In genomic region chr1:165610321-165610999, GRCm38 (mm10) we compare ENCODE assay signal across 9 mouse cellular contexts. TPM values are rescaled to one million over a fixed set of nuclear protein-coding genes. Genes with fewer than 3 reads are reported as not detected.
DNase-seq lines count a peak whose midpoint lies in the region; ATAC-seq and TF ChIP-seq lines count a peak whose summit lies in the region.
"Had no signal": no experiment of that assay in that cellular context is flagged by ENCODE, and none has a peak within 500 bp of the region (broad histone marks: within the 10 kb centered on the region; RNA-seq: fewer than 3 reads in every experiment).

No protein-coding gene starts in this region.

- no peak overlapping the region for H3K4me2 ChIP-seq in lung, embryonic 15.5 days
- 0 out of 2 replicates have a peak overlapping the region, but pooled peaks have one; percentile 3 for H3K4me2 ChIP-seq in hindbrain, embryonic 14.5 days (replicated peaks)

- 43% methylated on average over 9 of the region's 9 CpGs for WGBS in lung, embryonic 15.5 days
- WGBS in hindbrain, embryonic 14.5 days: 20% methylated on average over 9 of the region's 9 CpGs
- 30% methylated on average over 9 of the region's 9 CpGs for WGBS in olfactory bulb, adult 2 months

- ATAC-seq in frontal cortex, adult (ENCODE audit: low TSS enrichment): peak; percentile 69
- no peak for ATAC-seq in lung, embryonic 15.5 days (ENCODE audit: borderline replicate concordance, extremely low read depth, low FRiP score, low TSS enrichment)
- ATAC-seq in hindbrain, embryonic 14.5 days (ENCODE audit: low FRiP score): 0 out of 2 replicates have a peak, but pooled peaks have one; percentile 38
- no peak for ATAC-seq in cerebellum, adult (ENCODE audit: insufficient number of reproducible peaks, low FRiP score, low TSS enrichment)
- no peak for ATAC-seq in CD4-positive, CD25-positive, alpha-beta regulatory T cell, adult 4 months

- peaks cover 32% of the 10 kb centered on the region for H3K36me3 ChIP-seq in lung, embryonic 15.5 days
- H3K36me3 ChIP-seq in hindbrain, embryonic 14.5 days (replicated peaks; ENCODE audit: control insufficient read depth, insufficient read depth): peaks cover 38% of the 10 kb centered on the region

- H3K4me1 ChIP-seq in lung, embryonic 15.5 days: peaks cover 20% of the 10 kb centered on the region
- peaks cover 16% of the 10 kb centered on the region for H3K4me1 ChIP-seq in hindbrain, embryonic 14.5 days (replicated peaks; ENCODE audit: control insufficient read depth, insufficient read depth, low read length)
- peaks cover 8% of the 10 kb centered on the region for H3K4me1 ChIP-seq in olfactory bulb, adult 2 months (ENCODE audit: control insufficient read depth, insufficient read depth, low read length)

- no peak for TF ChIP-seq CTCF in olfactory bulb, adult 2 months (IDR thresholded peaks at IDR 0.05; ENCODE audit: insufficient read depth, low read depth, low read length)

- H3K27ac ChIP-seq in lung, embryonic 15.5 days: peak overlapping the region; percentile 47
- peak overlapping the region; percentile 70 for H3K27ac ChIP-seq in hindbrain, embryonic 14.5 days
- peak overlapping the region; percentile 56; the same call in 1 of the 2 replicates for H3K27ac ChIP-seq in olfactory bulb, adult 2 months (ENCODE audit: insufficient read depth, low read depth, low read length)
- H3K27ac ChIP-seq: heart, embryonic 10.5 days had no signal

- no peak for DNase-seq in frontal cortex, postnatal 14 days (ENCODE audit: low spot score in 2 of 2)
- no peak for DNase-seq in lung, postnatal 4 days
- no peak for DNase-seq in hindbrain, embryonic 14.5 days (ENCODE audit: low spot score)

- no peak overlapping the region for H3K9ac ChIP-seq in lung, embryonic 15.5 days
- peak overlapping the region; percentile 31; the same call in 1 of the 2 replicates for H3K9ac ChIP-seq in hindbrain, embryonic 14.5 days

- no peaks in the 10 kb centered on the region for H3K9me3 ChIP-seq in lung, embryonic 15.5 days
- H3K9me3 ChIP-seq in hindbrain, embryonic 14.5 days (ENCODE audit: control insufficient read depth, low read length): peaks cover 9% of the 10 kb centered on the region; the same call in 1 of the 2 replicates
- H3K9me3 ChIP-seq: heart, embryonic 10.5 days had no signal

- no peak overlapping the region for H3K4me3 ChIP-seq in lung, embryonic 15.5 days
- H3K4me3 ChIP-seq in hindbrain, embryonic 14.5 days (replicated peaks; ENCODE audit: low read length): no peak overlapping the region
- H3K4me3 ChIP-seq in olfactory bulb, adult 2 months (ENCODE audit: insufficient read depth, low read depth, low read length): no peak overlapping the region
- H3K4me3 ChIP-seq: heart, embryonic 10.5 days had no signal

- no peak for TF ChIP-seq POLR2A in olfactory bulb, adult 2 months (IDR thresholded peaks at IDR 0.05; ENCODE audit: insufficient read depth, low read depth, low read length)

- H3K27me3 ChIP-seq in lung, embryonic 15.5 days: no peaks in the 10 kb centered on the region
- no peaks in the 10 kb centered on the region for H3K27me3 ChIP-seq in hindbrain, embryonic 14.5 days (ENCODE audit: control insufficient read depth, insufficient read depth, low read length)

RNA-seq across cellular contexts. Expression of gene Mpzl1, which starts 23.9 kb away (rescaled TPM):
- 193 and 203 TPM in 2 replicates for polyA plus RNA-seq in lung, embryonic 15.5 days (2015; fragmentation: Nextera tagmentation; extraction: Ambion mirVana)
- polyA plus RNA-seq in hindbrain, embryonic 14.5 days (2014; fragmentation: Nextera tagmentation; extraction: Ambion mirVana): 176 and 179 TPM in 2 replicates
- not detected in 2 replicates for polyA plus RNA-seq in olfactory bulb, adult 2 months (2012; ENCODE audit: insufficient read depth, insufficient read length, low replicate concordance, missing spikeins)
- polyA plus RNA-seq in CD4-positive, CD25-positive, alpha-beta regulatory T cell, adult 4 months (2017; shearing (Covaris generic)): under 1 TPM; 0.15 to 0.92 TPM

Comparison
In these comparisons a context has a peak if more than half of its experiments do, and no peak if none do; other contexts are left out.
1. ATAC-seq: peak in frontal cortex, adult (single experiment) and hindbrain, embryonic 14.5 days (single experiment); none in lung, embryonic 15.5 days (single experiment), cerebellum, adult (single experiment) and CD4-positive, CD25-positive, alpha-beta regulatory T cell, adult 4 months (single experiment).
2. RNA of gene Mpzl1, which starts 23.9 kb away (polyA plus RNA-seq): 193 to 203 TPM in lung, embryonic 15.5 days and 176 to 179 TPM in hindbrain, embryonic 14.5 days; 0.15 to 0.92 TPM in CD4-positive, CD25-positive, alpha-beta regulatory T cell, adult 4 months and not detected in olfactory bulb, adult 2 months; every median in the first group is over 10 times any median in the second.
3. Peak in every context shown above with its lines, with median percentiles within 50 percentile points of each other: H3K27ac ChIP-seq.